ENCODE assay signal across 19 mouse cellular contexts in the genomic region with DNA sequence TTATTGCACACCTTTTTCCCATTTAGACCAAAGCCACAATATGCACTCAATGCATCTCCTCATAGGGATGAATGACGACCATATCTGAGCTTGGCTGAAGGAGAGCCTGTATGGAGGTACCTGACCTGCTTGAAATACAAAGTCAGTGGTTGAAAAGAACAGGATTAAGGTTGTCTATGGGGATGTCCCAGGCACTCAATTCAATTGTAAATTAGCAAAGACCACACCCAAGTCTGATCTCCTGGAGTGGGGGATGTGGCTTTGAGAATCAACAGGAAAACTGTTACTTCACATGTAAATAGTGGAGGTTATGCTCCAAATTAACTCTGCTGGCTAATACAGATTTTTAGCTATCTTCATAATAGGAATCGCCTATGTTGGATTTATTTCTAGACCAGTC. TPM values are rescaled to one million over a fixed set of nuclear protein-coding genes. Genes with fewer than 3 reads are reported as not detected.
DNase-seq lines count a peak whose midpoint lies in the region; ATAC-seq lines count a peak whose summit lies in the region.
"Had no signal": no experiment of that assay in that cellular context is flagged by ENCODE, and none has a peak within 500 bp of the region (broad histone marks: within the 10 kb centered on the region; RNA-seq: fewer than 3 reads in every experiment).

No protein-coding gene starts in this region.

- DNase-seq in ES-CJ7 (ENCODE audit: low read depth, low spot score): peak; percentile 92
- peak; percentile 93 for DNase-seq in R1 (ENCODE audit: low read depth, low spot score)
- peak; percentile 75 for DNase-seq in ZHBTc4 (ENCODE audit: low read depth, low spot score)
- no peak for DNase-seq in right cerebral cortex, postnatal 4 days
- DNase-seq in liver: no peak
- DNase-seq: adrenal gland, adult 2 months; adrenal gland, postnatal 10 days; adrenal gland, postnatal 25 days; cerebellum, adult 11 months; cerebellum, adult 18-20 months; cerebellum, adult 8-10 months; cerebellum, adult 9-11 months; cerebellum, postnatal 14 days; cerebellum, postnatal 36 days; forebrain, postnatal 0 days had no signal

- ATAC-seq in granulocyte monocyte progenitor cell, adult 5-6 weeks (replicated peaks; ENCODE audit: poor library complexity, severe bottlenecking): no peak
- ATAC-seq: forebrain, embryonic 13.5 days; forebrain, embryonic 15.5 days; forebrain, postnatal 0 days; Patski had no signal

RNA-seq across cellular contexts. Expression of a gene that starts 51.1 kb away (rescaled TPM):
- total RNA-seq in granulocyte monocyte progenitor cell, adult 5-6 weeks (2014; fragmentation: Nextera tagmentation): 588 and 737 TPM in 2 replicates
- 218 and 362 TPM in 2 replicates for total RNA-seq in granulocyte monocyte progenitor cell, adult 5-6 weeks (2017)

Comparison
In these comparisons a context has a peak if more than half of its experiments do, and no peak if none do; other contexts are left out.
1. DNase-seq: peak in ES-CJ7 (single experiment), R1 (single experiment) and ZHBTc4 (single experiment); none in right cerebral cortex, postnatal 4 days (single experiment) and liver (single experiment).